Mouse (Mus musculus): ENCODE results near the gene Rgs1. TPM values are rescaled to one million over a fixed set of nuclear protein-coding genes. Genes with fewer than 3 reads are reported as not detected.

Gene Rgs1
- total RNA-seq, 4 experiments from 2014 or later: 1.4 to 5.6 (median 3.6) TPM; not detected in 1

DNA sequence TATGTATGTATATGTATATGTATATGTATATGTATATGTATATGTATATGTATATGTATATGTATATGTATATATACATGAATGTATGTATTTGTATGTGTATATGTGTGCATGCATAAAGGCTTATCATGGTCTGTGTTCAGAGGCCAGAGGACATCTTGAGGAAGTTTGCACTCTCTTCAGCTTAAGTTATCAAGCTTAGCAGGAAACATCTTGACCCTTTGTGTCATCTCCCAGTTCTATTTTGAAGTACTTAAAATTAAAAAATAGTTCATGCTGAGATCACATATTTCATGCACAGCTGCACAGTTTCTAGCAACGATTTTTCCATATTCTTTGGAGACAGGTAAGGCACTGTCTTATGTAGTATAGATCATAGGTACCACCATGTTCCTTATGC lies 49.5 kb downstream of the Rgs1 start:
- DNase-seq (ENCODE audit: low spot score in 2 of 2): no peak

DNA sequence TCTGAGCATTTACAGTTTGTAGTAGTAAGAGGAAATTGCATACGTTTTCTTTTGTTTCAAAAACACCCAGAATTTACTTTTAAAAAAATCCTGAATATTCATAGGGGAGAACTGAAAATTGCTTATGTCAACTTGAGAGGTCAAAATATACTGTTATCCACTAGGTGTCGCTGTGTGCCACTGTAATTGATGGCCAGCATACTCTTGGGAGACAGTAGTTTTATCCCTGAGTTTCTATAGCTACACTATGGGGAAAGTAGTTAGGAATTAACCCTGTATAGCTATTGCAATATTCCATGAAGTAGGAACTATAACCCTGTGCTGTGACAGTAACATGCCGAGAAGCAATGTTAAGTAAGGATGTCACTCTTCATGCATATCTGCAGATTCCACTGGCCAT lies 51.4 kb downstream of the Rgs1 start:
- DNase-seq (ENCODE audit: low spot score in 2 of 2): peak in 1 of 2 experiments; percentile 29

Other genes with a start within 250 kb of the Rgs1 start
- gene Rgs2, start 245.1 kb downstream of the Rgs1 start, total RNA-seq (2022): 10 to 100 TPM; 41.4 to 53.2 (median 46.8) TPM
- gene Rgs13, start 71.9 kb downstream of the Rgs1 start, total RNA-seq (2022): 1 to 10 TPM in 2 of 4 experiments, under 1 TPM in 2; 0.56 to 1.6 (median 1.0) TPM

Measured in layer of hippocampus, adult 8-10 months (tissue).